Mouse (Mus musculus): Measurements from ENCODE around the gene Eef2. TPM values are rescaled to one million over a fixed set of nuclear protein-coding genes. Genes with fewer than 3 reads are reported as not detected.
"Not testable (repeated sequence)": the region's sequence is repeated elsewhere in the genome, so short reads cannot be mapped to it uniquely, and the experiment has no call there.

Eef2 gene
- polyA plus RNA-seq, 1 experiment = 2,442 TPM

GRCm38 (mm10) chr10:81167200-81168086 lies 9.0 kb upstream of the Eef2 start, which contains the start of gene Pias4:
TSS of gene Pias4 (minus strand) at chr10:81167923.
- H3K4me1 ChIP-seq (ENCODE audit: control insufficient read depth, insufficient read depth, low read length) = no peaks in the 10 kb centered on the region
- peaks cover 7% of the 10 kb centered on the region; the same call in 1 of the 2 replicates for H3K36me3 ChIP-seq (ENCODE audit: control insufficient read depth, insufficient read depth, low read length, poor library complexity, severe bottlenecking)
- no peak for TF ChIP-seq EP300 (IDR thresholded peaks at IDR 0.05; ENCODE audit: insufficient read depth, low read depth, low read length)
- TF ChIP-seq POLR2A (IDR thresholded peaks at IDR 0.05; ENCODE audit: insufficient read depth, low read length) = no peak
- no peak for TF ChIP-seq CTCF (IDR thresholded peaks at IDR 0.05; ENCODE audit: low read depth, low read length)
- H3K27me3 ChIP-seq (ENCODE audit: control insufficient read depth, insufficient read depth, low read length, poor library complexity, severe bottlenecking) = no peaks in the 10 kb centered on the region
- H3K9ac ChIP-seq (ENCODE audit: low read depth, poor library complexity, severe bottlenecking) = peak within 1 kb of the TSS; percentile 79
- H3K9me3 ChIP-seq (replicated peaks; ENCODE audit: control insufficient read depth, insufficient read depth, low read length, poor library complexity, severe bottlenecking) = no peaks in the 10 kb centered on the region
- H3K27ac ChIP-seq (ENCODE audit: insufficient read depth, low read length) = peak within 1 kb of the TSS; percentile 89
- H3K4me3 ChIP-seq (ENCODE audit: low read depth, low read length) = peak within 1 kb of the TSS; percentile 96

- TF ChIP-seq CTCF (IDR thresholded peaks at IDR 0.05; ENCODE audit: low read depth, low read length) = no peak
- TF ChIP-seq EP300 (IDR thresholded peaks at IDR 0.05; ENCODE audit: insufficient read depth, low read depth, low read length) = no peak
- TF ChIP-seq POLR2A (IDR thresholded peaks at IDR 0.05; ENCODE audit: insufficient read depth, low read length) = no peak
- H3K9ac ChIP-seq (ENCODE audit: low read depth, poor library complexity, severe bottlenecking) = peak overlapping the region; percentile 79
- H3K27ac ChIP-seq (ENCODE audit: insufficient read depth, low read length) = peak overlapping the region; percentile 89
- peaks cover 7% of the 10 kb centered on the region; the same call in 1 of the 2 replicates for H3K36me3 ChIP-seq (ENCODE audit: control insufficient read depth, insufficient read depth, low read length, poor library complexity, severe bottlenecking)
- H3K4me3 ChIP-seq (ENCODE audit: low read depth, low read length) = peak overlapping the region; percentile 82
- H3K4me1 ChIP-seq (ENCODE audit: control insufficient read depth, insufficient read depth, low read length) = no peaks in the 10 kb centered on the region
- H3K9me3 ChIP-seq (replicated peaks; ENCODE audit: control insufficient read depth, insufficient read depth, low read length, poor library complexity, severe bottlenecking) = no peaks in the 10 kb centered on the region
- no peaks in the 10 kb centered on the region for H3K27me3 ChIP-seq (ENCODE audit: control insufficient read depth, insufficient read depth, low read length, poor library complexity, severe bottlenecking)
Observed at GRCm38 (mm10) chr10:81168087-81168431, 8.4 kb upstream of the Eef2 start.

GRCm38 (mm10) chr10:81168521-81169244 lies 7.7 kb upstream of the Eef2 start:
- no peaks in the 10 kb centered on the region for H3K4me1 ChIP-seq (ENCODE audit: control insufficient read depth, insufficient read depth, low read length)
- H3K36me3 ChIP-seq (ENCODE audit: control insufficient read depth, insufficient read depth, low read length, poor library complexity, severe bottlenecking) = peaks cover 3% of the 10 kb centered on the region; the same call in 1 of the 2 replicates
- H3K9me3 ChIP-seq (replicated peaks; ENCODE audit: control insufficient read depth, insufficient read depth, low read length, poor library complexity, severe bottlenecking) = no peaks in the 10 kb centered on the region
- TF ChIP-seq POLR2A (IDR thresholded peaks at IDR 0.05; ENCODE audit: insufficient read depth, low read length) (peak; percentile 39), CTCF (IDR thresholded peaks at IDR 0.05; ENCODE audit: low read depth, low read length) (no peak), EP300 (IDR thresholded peaks at IDR 0.05; ENCODE audit: insufficient read depth, low read depth, low read length) (no peak)
- H3K27ac ChIP-seq (ENCODE audit: insufficient read depth, low read length) = peak overlapping the region; percentile 89
- H3K9ac ChIP-seq (ENCODE audit: low read depth, poor library complexity, severe bottlenecking) = peak overlapping the region; percentile 79
- H3K27me3 ChIP-seq (ENCODE audit: control insufficient read depth, insufficient read depth, low read length, poor library complexity, severe bottlenecking) = no peaks in the 10 kb centered on the region
- peak overlapping the region; percentile 82 for H3K4me3 ChIP-seq (ENCODE audit: low read depth, low read length)

- 0 out of 2 replicates have a peak overlapping the region, but pooled peaks have one; percentile 29 for H3K4me3 ChIP-seq (ENCODE audit: low read depth, low read length)
- H3K27ac ChIP-seq (ENCODE audit: insufficient read depth, low read length); H3K27me3 ChIP-seq (ENCODE audit: control insufficient read depth, insufficient read depth, low read length, poor library complexity, severe bottlenecking); H3K36me3 ChIP-seq (ENCODE audit: control insufficient read depth, insufficient read depth, low read length, poor library complexity, severe bottlenecking); H3K9me3 ChIP-seq (replicated peaks; ENCODE audit: control insufficient read depth, insufficient read depth, low read length, poor library complexity, severe bottlenecking); H3K4me1 ChIP-seq (ENCODE audit: control insufficient read depth, insufficient read depth, low read length): not testable (repeated sequence)
- peak overlapping the region; percentile 35; the same call in 1 of the 2 replicates for H3K9ac ChIP-seq (ENCODE audit: low read depth, poor library complexity, severe bottlenecking)
Observed at GRCm38 (mm10) chr10:81169411-81169900, 7.0 kb upstream of the Eef2 start.

GRCm38 (mm10) chr10:81173132-81173531 lies 3.3 kb upstream of the Eef2 start:
- no peaks in the 10 kb centered on the region for H3K9me3 ChIP-seq (replicated peaks; ENCODE audit: control insufficient read depth, insufficient read depth, low read length, poor library complexity, severe bottlenecking)
- no peaks in the 10 kb centered on the region for H3K4me1 ChIP-seq (ENCODE audit: control insufficient read depth, insufficient read depth, low read length)
- H3K9ac ChIP-seq (ENCODE audit: low read depth, poor library complexity, severe bottlenecking) = peak overlapping the region; percentile 29
- H3K4me3 ChIP-seq (ENCODE audit: low read depth, low read length) = peak overlapping the region; percentile 44
- H3K36me3 ChIP-seq (ENCODE audit: control insufficient read depth, insufficient read depth, low read length, poor library complexity, severe bottlenecking) = peaks cover 13% of the 10 kb centered on the region
- H3K27ac ChIP-seq (ENCODE audit: insufficient read depth, low read length) = peak overlapping the region; percentile 79
- TF ChIP-seq CTCF (IDR thresholded peaks at IDR 0.05; ENCODE audit: low read depth, low read length) = no peak
- TF ChIP-seq POLR2A (IDR thresholded peaks at IDR 0.05; ENCODE audit: insufficient read depth, low read length) = no peak
- no peak for TF ChIP-seq EP300 (IDR thresholded peaks at IDR 0.05; ENCODE audit: insufficient read depth, low read depth, low read length)
- H3K27me3 ChIP-seq (ENCODE audit: control insufficient read depth, insufficient read depth, low read length, poor library complexity, severe bottlenecking) = no peaks in the 10 kb centered on the region

All from ES-Bruce4 (cell line).